Mouse (Mus musculus) heart, postnatal 0 days (tissue): ENCODE results near the gene Hist1h2bc.

Source experiments
- CTCF ChIP-seq: IDR thresholded peaks from 2 replicates; pipeline ENCODE4 v1.5.1; 2016; ENCODE audit warnings: antibody characterized with exemption, control low read depth, low read depth
- EP300 ChIP-seq: IDR thresholded peaks from 2 replicates; pipeline ENCODE4 v1.6.1; 2016; ENCODE audit warnings: antibody characterized with exemption, low read depth

GRCm38 (mm10) chr13:23724239-23724638 lies 40.2 kb downstream of the Hist1h2bc start:
- TF ChIP-seq CTCF (no peak), EP300 (no peak)
